Mouse (Mus musculus) midbrain, embryonic 10.5 days (tissue): Measurements from ENCODE around the gene Dnajc15. TPM values are rescaled to one million over a fixed set of nuclear protein-coding genes. Genes with fewer than 3 reads are reported as not detected.
"Not testable (repeated sequence)": the region's sequence is repeated elsewhere in the genome, so short reads cannot be mapped to it uniquely, and the experiment has no call there.

Source experiments
- DNase-seq: peaks from one replicate; pipeline ENCODE4 v3.0.0-alpha.2; 2017; ENCODE audit warnings: low spot score
- H3K27ac ChIP-seq: fragments of 300-500 bp; sonication (generic); replicated peaks from 2 replicates; pipeline ENCODE4 v1.5.1; 2016; ENCODE audit warnings: mild to moderate bottlenecking
- H3K27me3 ChIP-seq: fragments of 300-500 bp; sonication (generic); 2 replicates; pipeline ENCODE4 v1.6.1; 2016; ENCODE audit warnings: low read depth, mild to moderate bottlenecking; ENCODE audit not compliant: poor library complexity, severe bottlenecking
- H3K36me3 ChIP-seq: fragments of 300-500 bp; sonication (generic); 2 replicates; pipeline ENCODE4 v1.6.1; 2016; ENCODE audit warnings: mild to moderate bottlenecking, moderate library complexity
- H3K4me1 ChIP-seq: fragments of 300-500 bp; sonication (generic); 2 replicates; pipeline ENCODE4 v1.6.1; 2016
- H3K4me3 ChIP-seq: fragments of 300-500 bp; sonication (generic); 2 replicates; pipeline ENCODE4 v1.5.1; 2016; ENCODE audit warnings: mild to moderate bottlenecking, moderate library complexity
- H3K9me3 ChIP-seq: fragments of 300-500 bp; sonication (generic); replicated peaks from 2 replicates; pipeline ENCODE4 v1.6.1; 2016; ENCODE audit warnings: mild to moderate bottlenecking
- WGBS: fragments of 180-500 bp; shearing (Covaris S2); methylation state at CpG from one replicate; pipeline ENCODE4 v1.1.7; 2016; 5-methylcytosine and 5-hydroxymethylcytosine counted together
- polyA plus RNA-seq: library from polyadenylated mRNA; unstranded; fragments of >200 nt; fragmentation: Nextera tagmentation; extraction: Ambion mirVana; gene quantifications from 2 replicates; pipeline ENCODE4 v1.2.1, GENCODE M21; 2016

Gene Dnajc15
- polyA plus RNA-seq, 1 experiment from 2014 or later, result 114 TPM

DNA sequence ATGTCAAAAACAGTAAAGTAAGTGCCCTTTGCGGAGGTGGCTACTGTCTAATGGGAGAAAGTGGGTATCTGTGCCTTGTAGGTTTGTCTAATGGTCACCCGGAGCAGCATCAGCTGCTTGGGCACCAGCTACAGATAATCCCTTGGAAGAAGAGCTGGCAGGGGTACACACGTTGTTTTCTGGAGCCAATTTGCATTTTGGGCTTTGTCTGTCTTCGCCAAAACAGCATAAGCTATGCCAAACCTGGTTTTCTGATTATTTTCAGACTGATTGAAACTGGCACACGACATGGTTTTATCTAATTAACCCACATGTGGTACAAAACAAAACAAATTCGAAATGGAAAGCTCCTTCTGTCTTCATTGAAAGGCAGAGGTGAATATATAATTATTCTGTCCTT, 7.7 kb upstream of the Dnajc15 start:
- H3K36me3 ChIP-seq, result no peaks in the 10 kb centered on the region
- H3K27ac ChIP-seq, result no peak overlapping the region
- DNase-seq, result no peak
- H3K4me1 ChIP-seq, result no peaks in the 10 kb centered on the region
- 80% methylated on average over 6 of the region's 6 CpGs for whole genome bisulfite sequencing
- no peaks in the 10 kb centered on the region for H3K9me3 ChIP-seq
- H3K27me3 ChIP-seq, result no peaks in the 10 kb centered on the region
- H3K4me3 ChIP-seq, result no peak overlapping the region

DNA sequence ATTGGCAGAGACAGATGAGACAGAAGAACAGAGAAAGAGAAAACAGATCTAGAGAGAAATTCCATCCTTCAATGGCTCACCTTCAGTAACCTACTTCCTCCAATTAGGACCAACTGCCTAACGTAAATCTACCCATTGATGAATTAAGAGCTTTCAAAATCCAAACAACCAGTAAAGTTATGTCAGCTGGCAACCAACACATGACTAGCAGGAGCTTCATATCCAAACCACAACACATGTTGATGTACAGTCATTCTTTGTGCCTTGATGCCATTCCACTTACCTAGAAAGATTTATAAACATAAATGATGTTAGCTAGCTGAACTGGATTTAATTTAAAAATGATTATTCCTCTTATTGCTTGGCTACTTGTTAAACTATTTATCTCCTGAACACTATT, 7.1 kb upstream of the Dnajc15 start:
- no peaks in the 10 kb centered on the region for H3K4me1 ChIP-seq
- no peaks in the 10 kb centered on the region for H3K27me3 ChIP-seq
- no peaks in the 10 kb centered on the region for H3K9me3 ChIP-seq
- no peak overlapping the region for H3K27ac ChIP-seq
- no peak overlapping the region for H3K4me3 ChIP-seq
- 90% methylated on average over 1 of the region's 1 CpGs for WGBS
- H3K36me3 ChIP-seq, result no peaks in the 10 kb centered on the region
- no peak for DNase-seq

DNA sequence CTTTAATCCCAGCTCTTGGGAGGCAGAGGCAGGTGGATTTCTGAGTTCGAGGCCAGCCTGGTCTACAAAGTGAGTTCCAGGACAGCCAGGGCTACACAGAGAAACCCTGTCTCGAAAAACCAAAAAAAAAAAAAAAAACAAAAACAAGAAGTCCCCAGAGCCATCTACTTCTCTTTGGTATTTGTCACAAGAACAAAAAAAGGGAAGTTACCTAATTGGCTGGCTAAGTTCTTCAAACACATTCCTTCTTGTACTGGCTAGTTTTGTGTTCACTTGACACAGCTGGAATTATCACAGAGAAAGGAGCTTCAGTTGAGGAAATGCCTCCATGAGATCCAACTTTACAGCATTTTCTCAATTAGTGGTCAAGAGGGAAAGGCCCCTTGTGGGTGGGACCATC, 3.0 kb upstream of the Dnajc15 start:
- not testable (repeated sequence) for DNase-seq
- WGBS, result 67% methylated on average over 2 of the region's 2 CpGs

DNA sequence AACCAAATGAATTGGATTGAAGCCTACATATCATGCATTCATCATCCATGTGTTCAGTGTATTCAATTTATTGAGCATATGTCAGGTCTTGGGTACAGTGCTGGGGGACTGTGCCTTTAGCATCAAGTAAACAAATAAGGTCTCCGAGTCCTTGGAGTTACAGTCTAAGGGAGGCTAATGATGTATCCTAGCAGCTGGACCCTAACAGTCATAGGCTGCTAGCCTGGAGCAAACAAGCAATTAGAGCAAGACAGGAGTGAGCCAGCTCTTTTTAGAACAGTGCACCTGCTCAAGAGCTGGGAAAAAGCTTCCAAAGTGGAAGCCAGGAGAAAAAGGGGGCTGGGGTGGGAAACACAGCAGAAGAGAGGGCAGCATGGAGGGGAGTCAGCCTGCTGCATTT, 1.3 kb upstream of the Dnajc15 start:
- H3K27me3 ChIP-seq, result no peaks in the 10 kb centered on the region
- no peaks in the 10 kb centered on the region for H3K36me3 ChIP-seq
- no peak overlapping the region for H3K4me3 ChIP-seq
- peaks cover 19% of the 10 kb centered on the region for H3K4me1 ChIP-seq
- 88% methylated on average over 1 of the region's 1 CpGs for WGBS
- no peaks in the 10 kb centered on the region for H3K9me3 ChIP-seq
- DNase-seq, result no peak
- H3K27ac ChIP-seq, result no peak overlapping the region

More for the DNA sequence above, 3.0 kb upstream of the Dnajc15 start:
- H3K9me3 ChIP-seq, H3K27me3 ChIP-seq, H3K36me3 ChIP-seq, H3K4me3 ChIP-seq, H3K27ac ChIP-seq: not testable (repeated sequence)
- H3K4me1 ChIP-seq, result peaks cover 19% of the 10 kb centered on the region

DNA sequence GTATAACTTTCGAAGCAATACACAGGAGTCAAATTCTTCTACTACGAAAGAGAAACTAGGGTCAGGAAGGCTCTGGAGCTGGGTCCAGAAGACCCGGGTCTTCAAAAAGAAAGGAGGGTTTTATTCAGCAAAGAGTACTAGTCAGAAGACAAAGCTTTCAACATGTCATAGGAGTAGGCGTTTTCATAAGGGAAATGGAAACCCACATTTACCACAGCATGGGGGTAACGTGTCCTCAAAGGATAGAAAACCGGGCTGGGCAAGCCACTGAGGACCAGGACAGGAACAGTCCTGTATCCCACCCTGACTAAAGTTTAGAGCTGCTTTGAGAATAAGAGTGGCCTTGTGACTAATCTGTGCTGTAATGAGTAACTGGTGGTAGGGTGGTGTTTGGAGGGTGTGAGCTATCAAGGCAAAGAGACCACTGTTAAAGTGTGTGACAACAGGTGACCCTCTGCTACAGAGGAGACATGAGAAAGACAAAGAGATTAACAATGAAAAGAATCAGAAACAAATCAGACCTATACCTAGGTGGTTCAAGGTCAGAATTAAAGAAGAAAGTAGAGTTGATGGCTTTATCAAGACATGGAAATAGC, 3.4 kb downstream of the Dnajc15 start:
- DNase-seq, result no peak
- Histone ChIP-seq H3K9me3 (no peaks in the 10 kb centered on the region), H3K4me3 (no peak overlapping the region), H3K4me1 (peaks cover 19% of the 10 kb centered on the region), H3K27me3 (no peaks in the 10 kb centered on the region), H3K36me3 (peaks cover 2% of the 10 kb centered on the region; the same call in 1 of the 2 replicates), H3K27ac (no peak overlapping the region)
- WGBS, result 94% methylated on average over 6 of the region's 6 CpGs

DNA sequence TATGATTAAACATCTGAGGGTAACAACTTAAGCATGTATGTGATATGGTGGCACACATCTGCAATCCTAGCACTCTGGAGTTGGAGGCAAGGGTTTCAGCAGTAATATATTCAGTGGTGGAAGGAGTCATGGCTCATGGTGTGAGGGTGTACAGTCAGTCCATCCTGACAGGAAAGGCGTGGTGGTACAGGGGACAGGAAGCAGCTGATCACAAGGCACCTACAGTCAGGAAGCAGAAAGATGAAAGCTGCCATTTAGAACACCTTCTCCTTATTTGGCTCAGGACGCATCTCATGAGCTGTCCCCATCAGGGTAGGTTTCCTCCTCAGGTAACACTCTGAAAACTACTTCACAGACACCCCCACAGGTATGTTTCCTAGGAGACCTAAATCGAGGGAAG, 4.0 kb downstream of the Dnajc15 start:
- no peak for DNase-seq
- H3K4me3 ChIP-seq, result no peak overlapping the region
- 91% methylated on average over 3 of the region's 3 CpGs for WGBS
- H3K4me1 ChIP-seq, result peaks cover 19% of the 10 kb centered on the region
- no peaks in the 10 kb centered on the region for H3K9me3 ChIP-seq
- H3K36me3 ChIP-seq, result peaks cover 2% of the 10 kb centered on the region; the same call in 1 of the 2 replicates
- no peaks in the 10 kb centered on the region for H3K27me3 ChIP-seq
- no peak overlapping the region for H3K27ac ChIP-seq

DNA sequence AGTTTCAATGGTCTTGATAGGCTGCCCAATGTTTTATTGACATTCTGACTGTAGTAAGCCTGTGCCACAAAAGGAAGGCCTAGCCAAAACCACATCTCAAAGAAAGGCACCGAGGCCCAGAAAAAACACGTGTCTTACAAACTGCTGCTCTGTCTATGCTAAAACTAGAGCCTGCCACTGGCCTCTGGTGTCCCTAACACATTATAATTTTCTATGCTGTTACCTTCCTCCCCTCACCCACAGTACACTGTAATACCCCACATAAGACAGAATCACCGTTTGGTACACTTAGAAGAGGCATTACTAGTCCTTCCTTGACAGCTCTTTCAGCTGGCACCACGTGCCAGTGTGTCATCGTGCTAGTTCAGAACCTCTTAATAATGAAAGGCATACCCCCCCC, 7.3 kb downstream of the Dnajc15 start:
- H3K9me3 ChIP-seq, result no peaks in the 10 kb centered on the region
- H3K27me3 ChIP-seq, result no peaks in the 10 kb centered on the region
- DNase-seq, result no peak
- peaks cover 8% of the 10 kb centered on the region; the same call in 1 of the 2 replicates for H3K4me1 ChIP-seq
- no peak overlapping the region for H3K27ac ChIP-seq
- H3K4me3 ChIP-seq, result no peak overlapping the region
- peaks cover 2% of the 10 kb centered on the region; the same call in 1 of the 2 replicates for H3K36me3 ChIP-seq
- 91% methylated on average over 5 of the region's 5 CpGs for WGBS

DNA sequence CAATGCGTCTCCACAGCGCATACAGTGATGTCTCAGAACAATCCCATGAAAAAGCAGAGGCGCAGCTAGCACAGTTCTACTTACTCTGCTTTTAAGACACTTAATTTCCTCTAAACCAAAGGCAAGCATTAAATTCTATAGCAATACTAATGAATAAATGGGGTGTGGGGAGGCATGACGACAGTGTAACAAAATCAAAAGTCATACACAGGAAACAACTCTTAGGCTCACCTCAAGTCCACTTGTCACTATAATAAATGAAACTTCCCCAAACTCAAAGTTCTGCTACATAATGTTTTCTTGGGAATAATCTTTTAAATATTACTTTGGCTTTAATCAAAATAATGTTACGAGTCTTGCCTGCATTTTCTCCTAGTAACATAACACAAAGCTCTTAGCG, 10.4 kb downstream of the Dnajc15 start:
- no peak for DNase-seq
- Histone ChIP-seq H3K4me3 (no peak overlapping the region), H3K27ac (no peak overlapping the region), H3K36me3 (no peaks in the 10 kb centered on the region), H3K9me3 (no peaks in the 10 kb centered on the region), H3K27me3 (no peaks in the 10 kb centered on the region), H3K4me1 (peaks cover 8% of the 10 kb centered on the region; the same call in 1 of the 2 replicates)
- 92% methylated on average over 6 of the region's 6 CpGs for WGBS

DNA sequence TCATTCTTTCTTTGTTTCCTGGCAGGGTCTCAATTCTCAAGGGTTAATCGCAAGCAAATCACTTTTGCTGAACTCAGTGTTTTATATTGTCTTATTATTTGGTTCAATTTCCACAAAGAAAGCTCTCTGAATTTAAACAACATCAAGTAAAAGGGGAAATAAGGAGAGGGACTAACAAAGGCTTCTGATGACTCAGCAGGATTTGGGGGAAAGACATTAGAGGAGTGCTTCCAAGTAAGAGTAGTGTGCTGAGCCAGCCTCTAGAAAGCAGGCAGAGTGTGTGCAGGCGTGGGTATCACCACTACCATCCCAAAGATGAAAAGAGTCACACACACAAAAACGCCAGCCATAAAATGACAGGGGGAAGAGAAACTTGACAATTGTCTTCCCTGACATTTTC, 10.9 kb downstream of the Dnajc15 start:
- H3K27ac ChIP-seq, result no peak overlapping the region
- no peaks in the 10 kb centered on the region for H3K27me3 ChIP-seq
- peaks cover 8% of the 10 kb centered on the region; the same call in 1 of the 2 replicates for H3K4me1 ChIP-seq
- no peaks in the 10 kb centered on the region for H3K36me3 ChIP-seq
- no peak for DNase-seq
- no peaks in the 10 kb centered on the region for H3K9me3 ChIP-seq
- 78% methylated on average over 3 of the region's 3 CpGs for WGBS
- no peak overlapping the region for H3K4me3 ChIP-seq

DNA sequence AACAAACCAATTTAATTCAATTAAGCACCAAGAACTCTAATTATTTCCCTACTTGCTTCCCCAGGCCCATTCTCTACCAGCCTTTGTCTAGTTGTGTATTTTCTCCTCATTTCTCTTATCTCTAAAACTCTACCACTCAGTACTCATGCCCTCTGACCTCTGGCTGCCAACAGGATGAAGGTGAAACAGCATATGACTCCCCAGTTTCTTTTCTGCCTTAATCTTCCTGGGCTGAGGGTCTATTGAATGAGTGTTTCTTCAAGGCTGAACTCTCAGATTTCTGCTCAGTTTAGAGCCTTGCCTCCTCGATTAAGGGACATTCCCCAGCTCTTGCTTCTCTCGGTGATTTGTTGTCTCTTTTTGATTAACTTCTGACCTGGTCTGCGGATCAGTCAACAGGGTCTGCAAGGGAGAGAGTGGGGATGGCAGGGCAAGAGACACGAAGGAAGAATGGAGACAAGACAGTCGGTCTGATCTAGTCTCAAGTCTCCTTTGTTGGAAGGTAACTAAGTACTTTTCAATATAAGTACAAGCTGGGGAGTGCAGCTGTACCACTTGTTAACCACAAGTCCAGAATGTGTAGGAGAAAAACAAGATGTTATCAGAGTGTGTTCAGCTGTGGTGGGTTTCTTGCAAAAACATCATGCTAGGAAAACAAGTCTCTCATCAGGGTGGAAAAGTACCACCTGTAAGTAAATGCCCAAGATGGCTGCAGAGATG, 13.9 kb downstream of the Dnajc15 start:
- Histone ChIP-seq H3K4me3 (no peak overlapping the region), H3K27me3 (no peaks in the 10 kb centered on the region), H3K4me1 (peaks cover 8% of the 10 kb centered on the region; the same call in 1 of the 2 replicates), H3K27ac (no peak overlapping the region), H3K9me3 (no peaks in the 10 kb centered on the region), H3K36me3 (no peaks in the 10 kb centered on the region)
- DNase-seq, result no peak
- 60% methylated on average over 5 of the region's 5 CpGs for WGBS

DNA sequence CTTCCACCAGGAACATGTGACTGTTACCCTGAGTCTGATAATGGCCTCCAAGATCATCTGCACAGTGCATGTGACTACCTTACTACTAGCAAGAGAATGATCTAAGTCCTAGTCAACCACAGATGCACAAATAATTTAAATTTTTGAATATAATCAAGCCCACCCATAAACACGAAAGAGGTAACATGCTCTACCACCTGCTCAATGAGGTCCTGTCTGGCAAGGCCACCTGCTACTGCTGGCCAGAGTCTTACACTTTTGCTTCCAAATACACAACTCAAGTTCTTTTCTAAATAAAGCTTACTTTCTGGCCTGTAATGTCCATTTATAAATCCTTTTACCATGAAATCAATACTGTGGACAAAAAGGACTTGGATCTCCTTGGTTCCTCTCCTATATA, 15.0 kb downstream of the Dnajc15 start:
- peaks cover 8% of the 10 kb centered on the region; the same call in 1 of the 2 replicates for H3K4me1 ChIP-seq
- no peaks in the 10 kb centered on the region for H3K27me3 ChIP-seq
- H3K36me3 ChIP-seq, result peaks cover 5% of the 10 kb centered on the region
- 78% methylated on average over 1 of the region's 1 CpGs for WGBS
- no peak overlapping the region for H3K4me3 ChIP-seq
- DNase-seq, result no peak
- no peak overlapping the region for H3K27ac ChIP-seq
- H3K9me3 ChIP-seq, result no peaks in the 10 kb centered on the region

DNA sequence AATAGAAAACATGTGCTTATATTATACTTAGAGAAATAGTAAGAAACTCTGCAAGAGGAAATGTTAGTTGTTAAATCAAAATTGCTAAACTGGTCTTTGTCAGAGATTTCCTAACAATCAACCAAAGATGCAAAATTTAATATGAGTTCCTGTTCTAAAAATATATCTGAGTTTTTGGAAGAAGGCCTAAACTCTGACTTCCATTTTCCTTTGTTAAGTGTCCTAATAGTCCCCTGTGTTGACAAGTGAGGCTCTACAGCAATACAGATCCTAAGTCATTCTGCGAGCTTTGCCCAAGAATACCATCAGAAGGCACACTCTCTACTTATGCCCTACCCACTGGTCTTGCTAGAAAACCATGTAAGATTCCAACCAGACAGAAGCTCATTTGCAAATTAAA, 21.0 kb downstream of the Dnajc15 start:
- H3K4me3 ChIP-seq, result no peak overlapping the region
- H3K27ac ChIP-seq, result no peak overlapping the region
- H3K27me3 ChIP-seq, result no peaks in the 10 kb centered on the region
- no peaks in the 10 kb centered on the region for H3K4me1 ChIP-seq
- 89% methylated on average over 1 of the region's 1 CpGs for WGBS
- DNase-seq, result no peak
- H3K9me3 ChIP-seq, result no peaks in the 10 kb centered on the region
- H3K36me3 ChIP-seq, result peaks cover 14% of the 10 kb centered on the region

DNA sequence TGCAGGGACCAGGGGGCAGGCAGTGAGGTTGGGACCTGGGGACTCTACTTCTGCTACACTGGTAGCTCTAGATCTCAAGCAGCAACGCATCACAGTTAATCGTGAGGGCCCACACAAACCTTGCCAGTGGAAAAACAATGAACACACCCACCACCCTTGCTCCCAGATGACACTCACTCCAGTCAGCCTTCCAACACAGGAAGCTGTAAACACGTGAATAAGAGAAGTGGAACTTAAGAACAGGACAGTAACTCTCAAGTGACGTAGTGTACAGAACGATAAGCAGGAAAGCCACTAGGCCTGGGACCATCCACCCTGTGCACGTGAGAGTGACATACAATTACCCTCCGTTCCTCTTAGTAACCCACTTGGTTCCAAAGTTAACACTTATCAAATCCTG, 25.1 kb downstream of the Dnajc15 start:
- Histone ChIP-seq H3K4me3 (no peak overlapping the region), H3K27ac (no peak overlapping the region), H3K27me3 (no peaks in the 10 kb centered on the region), H3K9me3 (no peaks in the 10 kb centered on the region), H3K4me1 (no peaks in the 10 kb centered on the region), H3K36me3 (peaks cover 9% of the 10 kb centered on the region)
- 90% methylated on average over 7 of the region's 7 CpGs for WGBS
- DNase-seq, result no peak
